Comparison of ENCODE assay signal across 8 mouse cellular contexts in the genomic region with DNA sequence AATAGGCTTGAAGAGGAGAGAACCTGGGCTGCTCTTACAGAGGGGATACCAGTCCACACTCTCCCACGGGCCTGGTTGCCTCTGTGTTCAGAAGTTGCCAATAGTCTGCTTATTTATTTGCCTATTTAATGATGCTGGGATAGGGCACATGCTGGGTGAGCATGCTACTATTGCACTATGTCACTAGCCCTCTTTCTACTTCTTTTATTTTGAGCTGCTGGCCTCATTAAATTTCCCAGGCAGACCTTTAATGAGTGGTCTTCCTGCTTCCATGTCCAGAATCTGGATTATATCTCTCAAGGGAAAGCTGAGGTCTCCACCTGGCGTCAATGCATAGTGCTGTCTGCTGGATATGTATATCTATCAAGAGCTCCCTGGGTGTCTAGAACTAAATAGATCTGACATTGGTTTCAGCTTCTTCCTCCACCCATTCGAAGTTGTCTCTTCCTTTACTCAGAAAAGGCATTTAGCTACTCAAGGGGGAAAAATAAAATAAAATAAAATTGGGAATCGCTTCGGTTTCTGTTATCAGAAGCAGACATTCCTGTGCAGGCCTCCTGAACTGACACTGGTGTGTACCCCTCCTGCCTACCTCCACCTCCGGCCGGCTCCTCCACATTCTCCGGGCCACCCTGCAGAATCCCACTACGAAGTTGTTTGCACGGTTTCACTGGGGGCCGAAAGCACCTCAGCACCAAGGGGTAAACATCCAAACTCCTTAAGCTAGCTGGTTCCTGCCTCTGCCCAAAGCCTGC. TPM values are rescaled to one million over a fixed set of nuclear protein-coding genes. Genes with fewer than 3 reads are reported as not detected.
DNase-seq lines count a peak whose midpoint lies in the region; ATAC-seq and TF ChIP-seq lines count a peak whose summit lies in the region.

No protein-coding gene starts in this region.

- H3K4me1 ChIP-seq in heart, embryonic 15.5 days (replicated peaks): peaks cover 20% of the 10 kb centered on the region
- H3K4me1 ChIP-seq in forebrain, postnatal 0 days (ENCODE audit: insufficient read depth): peaks cover 9% of the 10 kb centered on the region; the same call in 1 of the 2 replicates
- H3K4me1 ChIP-seq in midbrain, embryonic 12.5 days: peaks cover 21% of the 10 kb centered on the region

- no peaks in the 10 kb centered on the region; the same call in 1 of the 2 replicates for H3K36me3 ChIP-seq in heart, embryonic 15.5 days
- H3K36me3 ChIP-seq in forebrain, postnatal 0 days (ENCODE audit: insufficient read depth): no peaks in the 10 kb centered on the region
- H3K36me3 ChIP-seq in midbrain, embryonic 12.5 days: no peaks in the 10 kb centered on the region

- H3K9ac ChIP-seq in heart, embryonic 15.5 days: peak overlapping the region; percentile 83
- H3K9ac ChIP-seq in forebrain, postnatal 0 days: peak overlapping the region; percentile 62
- peak overlapping the region; percentile 71 for H3K9ac ChIP-seq in midbrain, embryonic 12.5 days (replicated peaks)

- 8% methylated on average over 11 of the region's 11 CpGs for WGBS in heart, embryonic 15.5 days
- 9% methylated on average over 11 of the region's 11 CpGs for WGBS in forebrain, postnatal 0 days
- 14% methylated on average over 11 of the region's 11 CpGs for WGBS in midbrain, embryonic 12.5 days

- peak overlapping the region; percentile 78 for H3K4me3 ChIP-seq in heart, embryonic 15.5 days
- peak overlapping the region; percentile 48 for H3K4me3 ChIP-seq in forebrain, postnatal 0 days (ENCODE audit: low read depth, low read length)
- H3K4me3 ChIP-seq in midbrain, embryonic 12.5 days: peak overlapping the region; percentile 65

- no peak; the same call in 1 of the 2 replicates for ATAC-seq in heart, embryonic 15.5 days (replicated peaks; ENCODE audit: insufficient number of reproducible peaks, insufficient read depth, low FRiP score, low read depth)
- ATAC-seq in forebrain, postnatal 0 days: peak; percentile 50
- ATAC-seq in midbrain, embryonic 12.5 days (ENCODE audit: low FRiP score, low read depth): peak; percentile 81; the same call in 1 of the 2 replicates

- peak; percentile 28; the same call in 1 of the 2 replicates for TF ChIP-seq CTCF in forebrain, postnatal 0 days (IDR thresholded peaks at IDR 0.05; ENCODE audit: low read depth)

- H3K4me2 ChIP-seq in heart, embryonic 15.5 days: peak overlapping the region; percentile 74
- H3K4me2 ChIP-seq in forebrain, postnatal 0 days (ENCODE audit: low read depth): peak overlapping the region; percentile 80
- peak overlapping the region; percentile 80 for H3K4me2 ChIP-seq in midbrain, embryonic 12.5 days (replicated peaks)

- no peaks in the 10 kb centered on the region for H3K27me3 ChIP-seq in heart, embryonic 15.5 days
- no peaks in the 10 kb centered on the region for H3K27me3 ChIP-seq in forebrain, postnatal 0 days (ENCODE audit: insufficient read depth, low read length)
- H3K27me3 ChIP-seq in midbrain, embryonic 12.5 days: 0 out of 2 replicates have a peak, but pooled peaks cover 4% of the 10 kb centered on the region

- H3K27ac ChIP-seq in heart, embryonic 15.5 days: peak overlapping the region; percentile 80
- H3K27ac ChIP-seq in forebrain, postnatal 0 days (ENCODE audit: low read depth, low read length): peak overlapping the region; percentile 66
- peak overlapping the region; percentile 36; the same call in 1 of the 2 replicates for H3K27ac ChIP-seq in midbrain, embryonic 12.5 days (replicated peaks)

- no peak for DNase-seq in heart, postnatal 4 days
- peak; percentile 22 for DNase-seq in MN1 (ENCODE audit: low spot score)
- DNase-seq in forebrain, postnatal 0 days: no peak
- DNase-seq in yolk sac, embryonic 10.5 days (ENCODE audit: low spot score): no peak
- DNase-seq in gastrocnemius, adult 18-20 months (ENCODE audit: low spot score): no peak
- DNase-seq in left cerebral cortex, adult 11 months (ENCODE audit: low spot score): no peak

- H3K9me3 ChIP-seq in heart, embryonic 15.5 days (replicated peaks): no peaks in the 10 kb centered on the region
- H3K9me3 ChIP-seq in forebrain, postnatal 0 days (ENCODE audit: low read length): no peaks in the 10 kb centered on the region
- no peaks in the 10 kb centered on the region for H3K9me3 ChIP-seq in midbrain, embryonic 12.5 days

RNA-seq across cellular contexts. Expression of gene Stard5, which starts 0.5 kb away (rescaled TPM):
- polyA plus RNA-seq in heart, embryonic 15.5 days (2015; fragmentation: Nextera tagmentation; extraction: Ambion mirVana): 29.8 and 36.0 TPM in 2 replicates
- total RNA-seq in heart, postnatal 4 days (2021): 10 to 100 TPM; 27.5 to 28.8 TPM
- total RNA-seq in forebrain, postnatal 0 days (2014; rRNA removed): 6.5 and 9.6 TPM in 2 replicates
- 4.8 and 5.5 TPM in 2 replicates for polyA plus RNA-seq in forebrain, postnatal 0 days (2015; fragmentation: Nextera tagmentation; extraction: Ambion mirVana)
- polyA plus RNA-seq in midbrain, embryonic 12.5 days (2016; fragmentation: Nextera tagmentation; extraction: Ambion mirVana): 10.8 and 12.0 TPM in 2 replicates
- 1 to 10 TPM; 3.1 to 4.1 TPM for total RNA-seq in gastrocnemius, adult 18-20 months (2021)

RNA-seq across cellular contexts. Expression of gene Tmc3, which starts 46.5 kb away (rescaled TPM):
- polyA plus RNA-seq in heart, embryonic 15.5 days (2015; fragmentation: Nextera tagmentation; extraction: Ambion mirVana): 0.64 and 2.0 TPM in 2 replicates
- 1 to 10 TPM; 2.3 to 2.4 TPM for total RNA-seq in heart, postnatal 4 days (2021)
- 0.24 and 0.46 TPM in 2 replicates for total RNA-seq in forebrain, postnatal 0 days (2014; rRNA removed)
- 0.08 TPM in 1 of 2 replicates, not detected in the other for polyA plus RNA-seq in forebrain, postnatal 0 days (2015; fragmentation: Nextera tagmentation; extraction: Ambion mirVana)
- polyA plus RNA-seq in midbrain, embryonic 12.5 days (2016; fragmentation: Nextera tagmentation; extraction: Ambion mirVana): 0.31 and 0.69 TPM in 2 replicates
- under 1 TPM; 0.02 to 0.07 TPM for total RNA-seq in gastrocnemius, adult 18-20 months (2021)
